Mouse (Mus musculus) left cerebral cortex, postnatal 25 days (tissue): ENCODE data around the gene Gm40193. TPM values are rescaled to one million over a fixed set of nuclear protein-coding genes. Genes with fewer than 3 reads are reported as not detected.

Experiments
- DNase-seq, 2 experiments: peaks; one replicate each; pipeline ENCODE4 v3.0.0; 2022; ENCODE audit warnings: low spot score in 2 of 2, mixed read lengths in 1 of 2
- intact Hi-C: fragments of 180-260 bp; cut with DNase I; formaldehyde crosslinking; loops from one replicate; pipeline ENCODE4 v1.15.1; 2025
- total RNA-seq, 2 experiments: library from RNA; stranded (reverse); gene quantifications; 2 replicates each; pipeline ENCODE4 v1.2.3; 2021

Gm40193 gene
- total RNA-seq, 2 experiments from 2014 or later = not detected

- DNase-seq = no peak
- intact Hi-C loops = no loop called here
These were observed 19.9 kb downstream of the Gm40193 start for GRCm38 (mm10) chr11:70512709-70513342.

- intact Hi-C loops = no loop called here
- DNase-seq = no peak
These were observed 20.9 kb downstream of the Gm40193 start for GRCm38 (mm10) chr11:70511825-70512224.

- DNase-seq = no peak
- intact Hi-C loops = no loop called here
These were observed 21.5 kb downstream of the Gm40193 start for GRCm38 (mm10) chr11:70511242-70511641.

GRCm38 (mm10) chr11:70509753-70510564 lies 22.8 kb downstream of the Gm40193 start:
- intact Hi-C loops = loop anchor here (5.0 kb wide), 1 partner anchor 78 kb away; the partner anchor contains the start of gene Arrb2

GRCm38 (mm10) chr11:70506962-70507515 lies 25.7 kb downstream of the Gm40193 start:
- DNase-seq = no peak
- intact Hi-C loops = loop anchor here (1.0 to 5.0 kb wide), 3 partner anchors 55 to 92 kb away; partner anchors contain the start of gene Arrb2

More at GRCm38 (mm10) chr11:70509753-70510564, 22.8 kb downstream of the Gm40193 start:
- DNase-seq = peak in 1 of 2 experiments; percentile 49

- peak; percentile 26 to 44 for DNase-seq
- intact Hi-C loops = loop anchor here (1.0 to 5.0 kb wide), 3 partner anchors 54 to 92 kb away; partner anchors contain the start of gene Arrb2
These were observed 26.4 kb downstream of the Gm40193 start for GRCm38 (mm10) chr11:70506385-70506784.

GRCm38 (mm10) chr11:70504970-70505369 lies 27.8 kb downstream of the Gm40193 start, which contains the start of gene Tm4sf5:
TSS of gene Tm4sf5 (plus strand) at chr11:70505244.
- intact Hi-C loops = loop anchor here (5.0 kb wide), 1 partner anchor 73 kb away; the partner anchor contains the start of gene Arrb2
- no peak for DNase-seq

- no peak for DNase-seq
- intact Hi-C loops = no loop called here
These were observed 30.7 kb downstream of the Gm40193 start for GRCm38 (mm10) chr11:70502018-70502417.

GRCm38 (mm10) chr11:70500476-70500812 lies 32.3 kb downstream of the Gm40193 start:
- intact Hi-C loops = no loop called here

GRCm38 (mm10) chr11:70499566-70500475 lies 32.9 kb downstream of the Gm40193 start:
- intact Hi-C loops = no loop called here
- DNase-seq = no peak

More at GRCm38 (mm10) chr11:70500476-70500812, 32.3 kb downstream of the Gm40193 start:
- no peak for DNase-seq

GRCm38 (mm10) chr11:70489684-70490083 lies 43.1 kb downstream of the Gm40193 start:
- intact Hi-C loops = no loop called here
- DNase-seq = peak in 1 of 2 experiments; percentile 29

GRCm38 (mm10) chr11:70489138-70489537 lies 43.6 kb downstream of the Gm40193 start:
- peak in 1 of 2 experiments; percentile 55 for DNase-seq
- intact Hi-C loops = no loop called here

- intact Hi-C loops = no loop called here
- DNase-seq = no peak
These were observed 44.9 kb downstream of the Gm40193 start for GRCm38 (mm10) chr11:70487816-70488215.

GRCm38 (mm10) chr11:70485498-70485897 lies 47.2 kb downstream of the Gm40193 start:
- intact Hi-C loops = no loop called here
- DNase-seq = no peak

Other genes starting within 250 kb of the Gm40193 start
- gene Alox12e, start 210.3 kb downstream of the Gm40193 start, total RNA-seq = under 1 TPM; 0.34 to 0.60 TPM
- not detected for gene Alox15, start 180.9 kb downstream of the Gm40193 start, total RNA-seq
- 10 to 100 TPM; 34.9 to 42.0 TPM for gene Pelp1, start 122.9 kb downstream of the Gm40193 start, total RNA-seq
- gene Arrb2, start 100.3 kb downstream of the Gm40193 start, total RNA-seq = 10 to 100 TPM; 64.6 to 66.7 TPM
- 10 to 100 TPM; 12.9 to 15.7 TPM for gene Med11, start 81.0 kb downstream of the Gm40193 start, total RNA-seq
- under 1 TPM; 0.41 to 0.94 TPM for gene Zmynd15, start 73.5 kb downstream of the Gm40193 start, total RNA-seq
- gene Cxcl16, start 73.0 kb downstream of the Gm40193 start, total RNA-seq = 1 to 10 TPM in 1 of 2 experiments, under 1 TPM in 1; 0.94 to 1.2 TPM
- gene Tm4sf5, start 27.7 kb downstream of the Gm40193 start, total RNA-seq = not detected
- not detected for gene Vmo1, start 18.3 kb downstream of the Gm40193 start, total RNA-seq
- gene Gltpd2, start 13.7 kb downstream of the Gm40193 start, total RNA-seq = not detected
- gene Psmb6, start 7.6 kb downstream of the Gm40193 start, total RNA-seq = 100 to 1,000 TPM; 172 to 186 TPM
- 10 to 100 TPM; 13.0 to 15.2 TPM for gene Pld2, start 7.1 kb upstream of the Gm40193 start, total RNA-seq
- gene Mink1, start 29.9 kb upstream of the Gm40193 start, total RNA-seq = 100 to 1,000 TPM; 412 to 432 TPM
- gene 4930544D05Rik, start 82.9 kb upstream of the Gm40193 start, total RNA-seq = not detected
- gene Chrne, start 86.3 kb upstream of the Gm40193 start, total RNA-seq = not detected
- not detected for gene Gp1ba, start 106.2 kb upstream of the Gm40193 start, total RNA-seq
- gene Rnf167, start 114.3 kb upstream of the Gm40193 start, total RNA-seq = 10 to 100 TPM; 78.6 to 81.4 TPM
- 100 to 1,000 TPM; 110 to 117 TPM for gene Slc25a11, start 114.5 kb upstream of the Gm40193 start, total RNA-seq
- 100 to 1,000 TPM; 221 to 239 TPM for gene Pfn1, start 121.7 kb upstream of the Gm40193 start, total RNA-seq
- gene Eno3, start 124.3 kb upstream of the Gm40193 start, total RNA-seq = 1 to 10 TPM; 7.0 to 9.0 TPM
- 10 to 100 TPM; 49.3 to 50.7 TPM for gene Spag7, start 136.5 kb upstream of the Gm40193 start, total RNA-seq
- 100 to 1,000 TPM; 226 to 234 TPM for gene Camta2, start 155.2 kb upstream of the Gm40193 start, total RNA-seq
- gene Inca1, start 167.2 kb upstream of the Gm40193 start, total RNA-seq = 1 to 10 TPM; 1.5 to 2.5 TPM
- 10 to 100 TPM; 51.3 to 53.2 TPM for gene Kif1c, start 167.6 kb upstream of the Gm40193 start, total RNA-seq
- 10 to 100 TPM; 16.4 to 17.2 TPM for gene Zfp3, start 231.3 kb upstream of the Gm40193 start, total RNA-seq